Mouse (Mus musculus): ENCODE measurements around the gene Zic3.

Zic3 gene

DNA sequence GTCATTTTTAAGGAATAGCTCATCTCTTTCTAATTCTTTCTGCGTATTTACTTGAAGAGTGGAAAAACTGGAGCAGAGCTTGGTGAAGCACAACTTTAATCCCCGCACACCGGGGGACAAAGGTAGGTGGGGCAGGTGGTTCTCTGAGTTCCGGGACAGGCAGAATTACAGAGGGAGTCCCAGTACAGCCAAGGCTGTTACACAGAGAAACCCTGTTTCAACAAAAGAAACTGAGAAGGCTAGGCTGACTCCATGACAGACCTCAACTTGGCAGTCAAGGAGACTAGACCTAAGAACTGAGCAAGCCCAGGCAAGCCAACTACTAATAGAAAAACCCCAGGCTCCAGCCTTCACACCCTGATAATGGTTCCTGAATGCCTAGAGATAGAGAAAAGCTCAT, 20.0 kb downstream of the Zic3 start:
- DNase-seq, result no peak

Measured in thymus, postnatal 36 days (tissue).